Mouse (Mus musculus): Measurements from ENCODE around the gene Dlx3. TPM values are rescaled to one million over a fixed set of nuclear protein-coding genes. Genes with fewer than 3 reads are reported as not detected.

Dlx3 gene
- polyA plus RNA-seq, 1 experiment from 2014 or later: 1.4 TPM

GRCm38 (mm10) chr11:95076041-95076535 is 43.8 kb upstream of the Dlx3 start:
- peak; percentile 75 for ATAC-seq (replicated peaks; ENCODE audit: low FRiP score)
- DNase-seq (ENCODE audit: low spot score): peak; percentile 79
- no peaks in the 10 kb centered on the region for H3K9me3 ChIP-seq (ENCODE audit: control insufficient read depth, low read length)
- no peaks in the 10 kb centered on the region for H3K36me3 ChIP-seq (ENCODE audit: control insufficient read depth, insufficient read depth, low read length)
- peak overlapping the region; percentile 56 for H3K9ac ChIP-seq (ENCODE audit: low read length)
- peak overlapping the region; percentile 99 for H3K4me2 ChIP-seq (ENCODE audit: low read depth, low read length, severe bottlenecking)
- H3K27me3 ChIP-seq (ENCODE audit: control insufficient read depth, insufficient read depth, low read length): peaks cover 24% of the 10 kb centered on the region
- peak overlapping the region; percentile 54 for H3K4me3 ChIP-seq (ENCODE audit: low read depth, low read length)
- H3K27ac ChIP-seq (ENCODE audit: low read depth, low read length): no peak overlapping the region
- H3K4me1 ChIP-seq (replicated peaks; ENCODE audit: control insufficient read depth, insufficient read depth, low read length): peaks cover 9% of the 10 kb centered on the region; the same call in 1 of the 2 replicates
- under 1% methylated on average over 42 of the region's 42 CpGs for WGBS

GRCm38 (mm10) chr11:95076536-95077111 is 43.3 kb upstream of the Dlx3 start, which contains the start of gene Itga3:
Itga3 (minus strand) TSS chr11:95076801.
- Histone ChIP-seq H3K9ac (ENCODE audit: low read length) (peak within 1 kb of the TSS; percentile 56), H3K27ac (ENCODE audit: low read depth, low read length) (no peak within 1 kb of the TSS), H3K4me3 (ENCODE audit: low read depth, low read length) (peak within 1 kb of the TSS; percentile 54), H3K27me3 (ENCODE audit: control insufficient read depth, insufficient read depth, low read length) (peaks cover 24% of the 10 kb centered on the region), H3K36me3 (ENCODE audit: control insufficient read depth, insufficient read depth, low read length) (no peaks in the 10 kb centered on the region), H3K4me2 (ENCODE audit: low read depth, low read length, severe bottlenecking) (peak within 1 kb of the TSS; percentile 99), H3K9me3 (ENCODE audit: control insufficient read depth, low read length) (no peaks in the 10 kb centered on the region), H3K4me1 (replicated peaks; ENCODE audit: control insufficient read depth, insufficient read depth, low read length) (peaks cover 9% of the 10 kb centered on the region; the same call in 1 of the 2 replicates)
- under 1% methylated on average over 50 of the region's 51 CpGs for WGBS
- ATAC-seq (replicated peaks; ENCODE audit: low FRiP score) (peak; percentile 61), DNase-seq (ENCODE audit: low spot score) (peak; percentile 79)

GRCm38 (mm10) chr11:95077956-95078355 is 42.0 kb upstream of the Dlx3 start:
- ATAC-seq (replicated peaks; ENCODE audit: low FRiP score): no peak
- no peaks in the 10 kb centered on the region for H3K9me3 ChIP-seq (ENCODE audit: control insufficient read depth, low read length)
- DNase-seq (ENCODE audit: low spot score): no peak
- H3K27me3 ChIP-seq (ENCODE audit: control insufficient read depth, insufficient read depth, low read length): peaks cover 24% of the 10 kb centered on the region
- H3K9ac ChIP-seq (ENCODE audit: low read length): no peak overlapping the region
- no peak overlapping the region for H3K27ac ChIP-seq (ENCODE audit: low read depth, low read length)
- H3K4me1 ChIP-seq (replicated peaks; ENCODE audit: control insufficient read depth, insufficient read depth, low read length): peaks cover 9% of the 10 kb centered on the region; the same call in 1 of the 2 replicates
- no peak overlapping the region for H3K4me3 ChIP-seq (ENCODE audit: low read depth, low read length)
- no peak overlapping the region for H3K4me2 ChIP-seq (ENCODE audit: low read depth, low read length, severe bottlenecking)
- 61% methylated on average over 7 of the region's 7 CpGs for WGBS
- no peaks in the 10 kb centered on the region for H3K36me3 ChIP-seq (ENCODE audit: control insufficient read depth, insufficient read depth, low read length)

- DNase-seq (ENCODE audit: low spot score) (no peak), ATAC-seq (replicated peaks; ENCODE audit: low FRiP score) (no peak)
- peaks cover 22% of the 10 kb centered on the region for H3K27me3 ChIP-seq (ENCODE audit: control insufficient read depth, insufficient read depth, low read length)
- 89% methylated on average over 6 of the region's 6 CpGs for WGBS
- H3K9me3 ChIP-seq (ENCODE audit: control insufficient read depth, low read length): no peaks in the 10 kb centered on the region
- no peak overlapping the region for H3K4me3 ChIP-seq (ENCODE audit: low read depth, low read length)
- no peak overlapping the region for H3K4me2 ChIP-seq (ENCODE audit: low read depth, low read length, severe bottlenecking)
- H3K4me1 ChIP-seq (replicated peaks; ENCODE audit: control insufficient read depth, insufficient read depth, low read length): peaks cover 9% of the 10 kb centered on the region; the same call in 1 of the 2 replicates
- no peaks in the 10 kb centered on the region for H3K36me3 ChIP-seq (ENCODE audit: control insufficient read depth, insufficient read depth, low read length)
- no peak overlapping the region for H3K27ac ChIP-seq (ENCODE audit: low read depth, low read length)
- no peak overlapping the region for H3K9ac ChIP-seq (ENCODE audit: low read length)
Measured at GRCm38 (mm10) chr11:95079256-95079875, 40.6 kb upstream of the Dlx3 start.

- no peak overlapping the region for H3K9ac ChIP-seq (ENCODE audit: low read length)
- H3K27ac ChIP-seq (ENCODE audit: low read depth, low read length): no peak overlapping the region
- no peak overlapping the region for H3K4me2 ChIP-seq (ENCODE audit: low read depth, low read length, severe bottlenecking)
- ATAC-seq (replicated peaks; ENCODE audit: low FRiP score): no peak
- DNase-seq (ENCODE audit: low spot score): no peak
- WGBS: 84% methylated on average over 6 of the region's 6 CpGs
- H3K4me3 ChIP-seq (ENCODE audit: low read depth, low read length): no peak overlapping the region
- no peaks in the 10 kb centered on the region for H3K36me3 ChIP-seq (ENCODE audit: control insufficient read depth, insufficient read depth, low read length)
- peaks cover 16% of the 10 kb centered on the region for H3K27me3 ChIP-seq (ENCODE audit: control insufficient read depth, insufficient read depth, low read length)
- no peaks in the 10 kb centered on the region for H3K9me3 ChIP-seq (ENCODE audit: control insufficient read depth, low read length)
- peaks cover 3% of the 10 kb centered on the region; the same call in 1 of the 2 replicates for H3K4me1 ChIP-seq (replicated peaks; ENCODE audit: control insufficient read depth, insufficient read depth, low read length)
Measured at GRCm38 (mm10) chr11:95080783-95081182, 39.1 kb upstream of the Dlx3 start.

- peaks cover 2% of the 10 kb centered on the region for H3K27me3 ChIP-seq (ENCODE audit: control insufficient read depth, insufficient read depth, low read length)
- ATAC-seq (replicated peaks; ENCODE audit: low FRiP score): no peak
- 91% methylated on average over 7 of the region's 7 CpGs for WGBS
- no peak overlapping the region for H3K4me3 ChIP-seq (ENCODE audit: low read depth, low read length)
- H3K9me3 ChIP-seq (ENCODE audit: control insufficient read depth, low read length): no peaks in the 10 kb centered on the region
- DNase-seq (ENCODE audit: low spot score): no peak
- H3K9ac ChIP-seq (ENCODE audit: low read length): no peak overlapping the region
- H3K36me3 ChIP-seq (ENCODE audit: control insufficient read depth, insufficient read depth, low read length): no peaks in the 10 kb centered on the region
- no peak overlapping the region for H3K27ac ChIP-seq (ENCODE audit: low read depth, low read length)
- H3K4me2 ChIP-seq (ENCODE audit: low read depth, low read length, severe bottlenecking): no peak overlapping the region
- H3K4me1 ChIP-seq (replicated peaks; ENCODE audit: control insufficient read depth, insufficient read depth, low read length): no peaks in the 10 kb centered on the region; the same call in 1 of the 2 replicates
Measured at GRCm38 (mm10) chr11:95082896-95083295, 37.0 kb upstream of the Dlx3 start.

- Histone ChIP-seq H3K9ac (ENCODE audit: low read length) (no peak overlapping the region), H3K36me3 (ENCODE audit: control insufficient read depth, insufficient read depth, low read length) (no peaks in the 10 kb centered on the region), H3K27me3 (ENCODE audit: control insufficient read depth, insufficient read depth, low read length) (no peaks in the 10 kb centered on the region), H3K4me1 (replicated peaks; ENCODE audit: control insufficient read depth, insufficient read depth, low read length) (no peaks in the 10 kb centered on the region; the same call in 1 of the 2 replicates), H3K9me3 (ENCODE audit: control insufficient read depth, low read length) (no peaks in the 10 kb centered on the region), H3K4me3 (ENCODE audit: low read depth, low read length) (no peak overlapping the region), H3K27ac (ENCODE audit: low read depth, low read length) (no peak overlapping the region), H3K4me2 (ENCODE audit: low read depth, low read length, severe bottlenecking) (no peak overlapping the region)
- WGBS: 30% methylated on average over 4 of the region's 4 CpGs
- DNase-seq (ENCODE audit: low spot score): no peak
- no peak for ATAC-seq (replicated peaks; ENCODE audit: low FRiP score)
Measured at GRCm38 (mm10) chr11:95084175-95084574, 35.7 kb upstream of the Dlx3 start.

- H3K27me3 ChIP-seq (ENCODE audit: control insufficient read depth, insufficient read depth, low read length): no peaks in the 10 kb centered on the region
- no peak for DNase-seq (ENCODE audit: low spot score)
- no peak overlapping the region for H3K9ac ChIP-seq (ENCODE audit: low read length)
- no peak for ATAC-seq (replicated peaks; ENCODE audit: low FRiP score)
- WGBS: 41% methylated on average over 5 of the region's 5 CpGs
- no peak overlapping the region for H3K4me3 ChIP-seq (ENCODE audit: low read depth, low read length)
- no peak overlapping the region for H3K4me2 ChIP-seq (ENCODE audit: low read depth, low read length, severe bottlenecking)
- no peaks in the 10 kb centered on the region; the same call in 1 of the 2 replicates for H3K4me1 ChIP-seq (replicated peaks; ENCODE audit: control insufficient read depth, insufficient read depth, low read length)
- H3K9me3 ChIP-seq (ENCODE audit: control insufficient read depth, low read length): no peaks in the 10 kb centered on the region
- no peak overlapping the region for H3K27ac ChIP-seq (ENCODE audit: low read depth, low read length)
- H3K36me3 ChIP-seq (ENCODE audit: control insufficient read depth, insufficient read depth, low read length): no peaks in the 10 kb centered on the region
Measured at GRCm38 (mm10) chr11:95084811-95085382, 35.0 kb upstream of the Dlx3 start.
